Mouse (Mus musculus): ENCODE data around the gene Cwf19l2.
"Not testable (repeated sequence)": the region's sequence is repeated elsewhere in the genome, so short reads cannot be mapped to it uniquely, and the experiment has no call there.

Gene Cwf19l2

GRCm38 (mm10) chr9:3403251-3404208 is at the start of gene Cwf19l2:
Gene Cwf19l2 (plus strand): TSS chr9:3403592.
- in situ Hi-C loops (cut with MboI; ENCODE audit: unreplicated experiment in 2 of 2): loop anchor here (5.0 to 10.0 kb wide), 3 partner anchors 899 to 971 kb away; partner anchors contain the start of genes Aasdhppt (in 1 of the 2), Kbtbd3 (in 1 of the 2) and Msantd4 (in 1 of the 2)

- in situ Hi-C loops (cut with MboI; ENCODE audit: unreplicated experiment in 2 of 2): not testable (repeated sequence)
Measured at GRCm38 (mm10) chr9:3376323-3376722, 27.1 kb upstream of the Cwf19l2 start.

- in situ Hi-C loops (cut with MboI; ENCODE audit: unreplicated experiment in 2 of 2): loop anchor here (5.0 to 10.0 kb wide), 3 partner anchors 898 to 970 kb away; partner anchors contain the start of genes Aasdhppt (in 1 of the 2), Kbtbd3 (in 1 of the 2) and Msantd4 (in 1 of the 2)
Measured at GRCm38 (mm10) chr9:3404372-3404771, 980 bp downstream of the Cwf19l2 start.

DNA sequence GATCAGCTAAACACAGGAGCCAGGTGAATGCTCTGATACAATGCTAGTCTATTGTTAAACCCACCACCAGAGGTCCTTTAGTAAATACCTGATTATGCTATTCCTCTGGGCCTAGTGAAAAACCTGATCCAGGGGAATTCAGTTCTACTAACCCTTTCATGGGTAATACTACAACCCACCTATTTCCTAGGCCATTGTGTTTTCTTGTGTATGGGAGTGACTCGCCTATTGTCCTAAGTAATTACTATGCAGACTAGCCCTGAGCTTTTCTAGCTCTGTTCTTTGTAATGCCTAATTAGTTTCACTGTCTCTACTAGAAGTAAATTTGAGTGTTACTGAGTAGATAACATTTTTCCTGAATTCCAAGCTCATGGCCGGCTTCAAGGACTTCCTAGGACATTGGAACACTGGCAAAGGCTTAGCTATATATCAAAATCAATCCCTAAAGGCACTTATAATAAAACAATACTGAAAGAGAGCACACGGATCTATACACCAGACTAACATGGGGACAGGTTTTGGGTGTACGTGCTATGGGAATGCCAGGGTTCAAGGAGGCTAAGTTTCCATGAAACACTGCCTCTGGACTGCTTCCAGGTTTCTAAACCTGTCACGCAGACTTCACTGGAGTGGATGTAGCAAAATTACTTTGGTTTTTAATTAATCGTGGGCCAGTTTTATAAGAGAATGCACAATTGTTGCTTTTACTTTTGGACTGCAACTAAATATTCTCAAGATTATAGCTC is 36.3 kb downstream of the Cwf19l2 start:
- in situ Hi-C loops (cut with MboI; ENCODE audit: unreplicated experiment in 2 of 2): not testable (repeated sequence)

- in situ Hi-C loops (cut with MboI; ENCODE audit: unreplicated experiment in 2 of 2): no loop called here
Measured at GRCm38 (mm10) chr9:3471897-3472296, 68.5 kb downstream of the Cwf19l2 start.

DNA sequence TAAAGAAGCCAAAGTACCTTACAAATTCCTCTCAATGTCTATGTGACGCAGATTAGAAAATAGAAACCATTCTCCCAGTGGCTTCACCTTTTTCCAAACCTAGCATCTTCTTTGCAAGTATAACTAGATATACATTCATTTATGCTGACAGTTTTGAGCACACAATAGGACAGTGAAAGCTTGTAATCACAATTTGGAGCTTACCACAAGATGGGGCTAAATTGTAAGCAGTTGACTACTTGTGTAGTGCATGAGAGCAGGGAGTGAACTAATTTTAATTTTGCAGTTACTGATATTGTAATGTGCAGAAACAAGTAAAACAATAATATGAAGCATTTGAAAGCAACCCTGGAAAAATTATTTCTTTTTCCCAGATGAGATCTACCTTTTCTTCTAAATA is 115.3 kb downstream of the Cwf19l2 start:
- in situ Hi-C loops (cut with MboI; ENCODE audit: unreplicated experiment in 2 of 2): no loop called here

- in situ Hi-C loops (cut with MboI; ENCODE audit: unreplicated experiment in 2 of 2): no loop called here
Measured at GRCm38 (mm10) chr9:3519178-3519577, 115.8 kb downstream of the Cwf19l2 start.

- in situ Hi-C loops (cut with MboI; ENCODE audit: unreplicated experiment in 2 of 2): no loop called here
Measured at GRCm38 (mm10) chr9:3521031-3521430, 117.6 kb downstream of the Cwf19l2 start.

All from v-Abl transformed pro-B cells (cell line).